In the genomic region with DNA sequence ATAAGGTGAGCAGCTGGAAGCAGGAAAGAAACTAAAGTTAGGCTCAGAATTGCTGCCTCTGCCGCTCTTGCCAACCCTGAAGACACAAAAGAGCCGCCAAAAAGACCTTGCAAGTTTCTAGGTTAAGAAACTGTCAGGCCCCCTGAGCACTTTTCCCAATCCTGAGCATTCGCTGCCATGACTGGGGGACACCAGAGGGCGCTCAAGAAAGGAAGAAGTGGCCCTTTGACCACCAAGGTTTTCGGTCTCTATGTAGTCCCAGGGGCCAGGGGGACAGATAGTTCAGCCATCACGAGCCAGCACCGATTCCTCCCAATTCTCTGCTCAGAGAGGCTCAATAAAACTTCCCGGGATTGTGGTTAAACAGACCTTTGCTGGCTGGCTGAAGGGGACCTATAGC, we compare ENCODE assay signal across 8 mouse cellular contexts.
A peak's percentile ranks its signal among the peaks of the same experiment; 100 is the strongest.
DNase-seq lines count a peak whose midpoint lies in the region; ATAC-seq and TF ChIP-seq lines count a peak whose summit lies in the region.

No protein-coding gene starts in this region.

- no peak overlapping the region for H3K4me2 ChIP-seq in kidney, postnatal 0 days (ENCODE audit: low read length)
- H3K4me2 ChIP-seq in kidney, embryonic 15.5 days, result no peak overlapping the region
- no peak overlapping the region for H3K4me2 ChIP-seq in lung, postnatal 0 days (replicated peaks; ENCODE audit: low read depth, low read length)

- peaks cover 7% of the 10 kb centered on the region; the same call in 1 of the 2 replicates for H3K27me3 ChIP-seq in kidney, postnatal 0 days (ENCODE audit: insufficient read depth, low read length)
- peaks cover 64% of the 10 kb centered on the region for H3K27me3 ChIP-seq in kidney, embryonic 15.5 days
- H3K27me3 ChIP-seq in lung, postnatal 0 days (replicated peaks; ENCODE audit: insufficient read depth, low read length), result no peaks in the 10 kb centered on the region

- TF ChIP-seq EP300 in lung, postnatal 0 days (IDR thresholded peaks at IDR 0.05), result no peak

- H3K4me1 ChIP-seq in kidney, postnatal 0 days (replicated peaks; ENCODE audit: insufficient read depth, low read length), result no peaks in the 10 kb centered on the region
- H3K4me1 ChIP-seq in kidney, embryonic 15.5 days, result no peaks in the 10 kb centered on the region
- H3K4me1 ChIP-seq in lung, postnatal 0 days (ENCODE audit: insufficient read depth, low read depth, low read length), result no peaks in the 10 kb centered on the region

- H3K36me3 ChIP-seq in kidney, postnatal 0 days (ENCODE audit: insufficient read depth, low read length), result no peaks in the 10 kb centered on the region
- no peaks in the 10 kb centered on the region for H3K36me3 ChIP-seq in kidney, embryonic 15.5 days
- H3K36me3 ChIP-seq in lung, postnatal 0 days (ENCODE audit: insufficient read depth, low read length), result no peaks in the 10 kb centered on the region

- no peak overlapping the region for H3K4me3 ChIP-seq in kidney, postnatal 0 days (replicated peaks; ENCODE audit: low read depth, low read length)
- no peak overlapping the region for H3K4me3 ChIP-seq in kidney, embryonic 15.5 days (replicated peaks)
- no peak overlapping the region for H3K4me3 ChIP-seq in lung, postnatal 0 days (ENCODE audit: low read depth, low read length)

- H3K9me3 ChIP-seq in kidney, postnatal 0 days (replicated peaks; ENCODE audit: low read length), result no peaks in the 10 kb centered on the region
- H3K9me3 ChIP-seq in kidney, embryonic 15.5 days (replicated peaks), result no peaks in the 10 kb centered on the region
- H3K9me3 ChIP-seq in lung, postnatal 0 days (ENCODE audit: low read length), result no peaks in the 10 kb centered on the region

- peak; percentile 16 to 28 for DNase-seq in cerebellum, adult 18-20 months
- DNase-seq in cerebellum, adult 9-11 months, result no peak
- DNase-seq in kidney, postnatal 0 days (ENCODE audit: low spot score), result peak; percentile 42
- DNase-seq in 416B (ENCODE audit: low read depth) (peak; percentile 31), MN1 (ENCODE audit: low spot score) (no peak)
- peak; percentile 5 for DNase-seq in c-Kit-positive CD71-negative TER-119-negative erythroid progenitor cells, embryonic 14.5 days (ENCODE audit: low read depth)
- no peak for DNase-seq in lung, postnatal 0 days (ENCODE audit: low spot score)

- WGBS in kidney, postnatal 0 days, result 8% methylated on average over 8 of the region's 8 CpGs
- WGBS in kidney, embryonic 15.5 days, result 14% methylated on average over 8 of the region's 8 CpGs
- WGBS in lung, postnatal 0 days, result 13% methylated on average over 8 of the region's 8 CpGs

- TF ChIP-seq CTCF in kidney, postnatal 0 days (IDR thresholded peaks at IDR 0.05; ENCODE audit: low read depth), result peak; percentile 73
- TF ChIP-seq CTCF in lung, postnatal 0 days (IDR thresholded peaks at IDR 0.05), result peak; percentile 66

- ATAC-seq in kidney, postnatal 0 days (replicated peaks; ENCODE audit: low FRiP score, low read depth), result no peak
- no peak for ATAC-seq in kidney, embryonic 15.5 days (replicated peaks; ENCODE audit: low FRiP score)
- ATAC-seq in lung, postnatal 0 days, result no peak

- no peak overlapping the region for H3K27ac ChIP-seq in kidney, postnatal 0 days
- no peak overlapping the region for H3K27ac ChIP-seq in kidney, embryonic 15.5 days
- no peak overlapping the region for H3K27ac ChIP-seq in lung, postnatal 0 days (ENCODE audit: low read length)

- H3K9ac ChIP-seq in kidney, postnatal 0 days (ENCODE audit: low read depth, low read length), result no peak overlapping the region
- H3K9ac ChIP-seq in kidney, embryonic 15.5 days, result no peak overlapping the region
- H3K9ac ChIP-seq in lung, postnatal 0 days (replicated peaks; ENCODE audit: low read depth), result no peak overlapping the region

Comparison
In these comparisons a context has a peak if more than half of its experiments do, and no peak if none do; other contexts are left out.
1. DNase-seq: peak in cerebellum, adult 18-20 months (2 of 2), kidney, postnatal 0 days (single experiment), 416B (single experiment) and c-Kit-positive CD71-negative TER-119-negative erythroid progenitor cells, embryonic 14.5 days (single experiment); none in cerebellum, adult 9-11 months (single experiment), lung, postnatal 0 days (single experiment) and MN1 (single experiment).